Mouse (Mus musculus) heart, postnatal 14 days (tissue): ENCODE results near the gene Ercc1. TPM values are rescaled to one million over a fixed set of nuclear protein-coding genes. Genes with fewer than 3 reads are reported as not detected.

Source experiments
- DNase-seq, 2 experiments: peaks; one replicate each; pipeline ENCODE4 v3.0.0; 2021 to 2022
- intact Hi-C: fragments of 180-260 bp; cut with DNase I; formaldehyde crosslinking; loops from one replicate; pipeline ENCODE4 v1.15.1; 2025
- total RNA-seq, 2 experiments: library from RNA; stranded (reverse); gene quantifications; 2 replicates each; pipeline ENCODE4 v1.2.3; 2021

The Ercc1 gene
- total RNA-seq, 2 experiments from 2014 or later, result 41.1 to 48.0 TPM

DNA sequence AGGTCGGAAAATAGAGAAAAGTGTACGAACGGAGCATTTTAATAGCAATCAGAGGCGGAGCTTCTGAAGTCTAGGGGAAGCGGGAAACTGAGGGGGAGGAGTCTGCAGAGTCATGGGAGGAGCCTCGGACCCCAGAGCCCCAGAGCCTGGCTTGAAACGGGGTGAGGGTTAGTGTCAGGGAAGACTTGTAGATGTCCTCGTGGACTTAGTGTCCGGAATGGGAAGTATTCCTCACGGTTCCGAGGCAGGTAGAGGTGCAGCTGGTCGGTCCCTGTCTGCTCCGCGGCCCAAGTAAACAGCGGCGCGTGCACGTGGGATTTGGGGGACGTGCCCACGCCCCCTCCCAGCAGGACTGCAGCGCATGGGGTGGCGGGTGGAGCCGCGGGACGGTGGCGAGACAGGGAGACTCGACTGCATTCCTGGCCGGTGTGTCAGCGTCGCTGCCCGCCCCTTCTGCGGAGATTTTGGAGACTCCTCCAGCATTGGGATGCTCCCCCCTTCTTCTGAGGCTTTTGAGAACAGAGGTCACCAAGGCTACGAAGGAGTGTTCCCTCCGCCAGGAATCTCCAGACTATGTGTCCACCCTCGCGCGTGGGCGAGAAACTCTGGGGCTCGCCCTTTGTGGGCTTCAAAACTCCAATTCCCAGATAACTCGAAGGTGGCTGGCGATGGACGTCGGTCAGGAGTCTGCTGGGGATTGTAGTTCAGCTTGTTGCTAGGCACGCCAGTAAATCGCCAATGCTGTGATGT lies 15.5 kb downstream of the Ercc1 start:
- intact Hi-C loops, result loop anchor here (5.0 kb wide), 1 partner anchor 63 kb away; no protein-coding TSS in a partner anchor
- peak; percentile 68 to 75 for DNase-seq

DNA sequence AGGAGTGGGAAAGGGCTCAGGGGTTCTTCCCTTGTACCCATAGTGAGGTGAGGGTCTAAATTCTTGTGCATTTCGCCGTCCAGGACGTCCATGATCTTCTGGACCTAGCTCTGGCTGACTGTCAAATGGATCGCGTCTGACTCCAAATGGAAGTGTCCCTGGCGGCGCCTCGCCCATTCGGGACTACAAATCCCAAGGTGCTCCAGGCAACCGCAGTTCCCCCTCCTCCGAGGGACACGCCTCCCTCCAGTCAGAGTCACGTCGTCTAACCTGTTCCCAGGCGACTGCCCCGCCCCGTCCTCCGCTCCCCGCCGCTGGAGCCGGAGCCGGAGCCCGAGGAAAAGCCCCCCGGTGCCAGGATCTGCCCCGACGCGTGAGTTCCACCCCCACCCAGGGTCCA lies 16.4 kb downstream of the Ercc1 start:
- DNase-seq, result peak; percentile 89 to 91
- intact Hi-C loops, result loop anchor here (5.0 kb wide), 1 partner anchor 64 kb away; no protein-coding TSS in a partner anchor

GRCm38 (mm10) chr7:19361720-19362119 lies 17.1 kb downstream of the Ercc1 start:
- peak; percentile 87 to 88 for DNase-seq
- intact Hi-C loops, result loop anchor here (5.0 kb wide), 1 partner anchor 64 kb away; no protein-coding TSS in a partner anchor

GRCm38 (mm10) chr7:19362276-19362675 lies 17.7 kb downstream of the Ercc1 start:
- intact Hi-C loops, result loop anchor here (5.0 kb wide), 1 partner anchor 65 kb away; no protein-coding TSS in a partner anchor
- peak; percentile 25 to 27 for DNase-seq

DNA sequence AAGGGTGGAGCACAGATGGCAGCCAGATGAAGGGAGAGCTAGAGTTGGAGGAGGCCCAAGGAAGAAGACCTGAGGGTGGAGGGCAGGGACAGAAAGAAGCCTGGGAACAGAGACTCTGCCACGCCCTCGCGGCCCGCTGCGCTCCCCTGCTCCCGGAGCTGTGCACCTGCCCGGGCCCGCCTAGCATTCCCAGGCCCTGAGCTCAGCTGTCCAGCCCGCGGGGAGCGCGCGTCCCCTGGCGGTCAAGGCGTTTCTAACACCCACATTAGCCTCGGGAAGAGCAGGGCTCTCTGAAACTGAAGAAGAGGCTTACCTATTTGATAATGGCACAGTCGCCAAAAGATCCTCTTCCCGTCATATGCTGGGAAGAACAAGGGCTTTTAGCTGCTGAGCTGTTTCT lies 19.3 kb downstream of the Ercc1 start:
- peak; percentile 85 to 86 for DNase-seq
- intact Hi-C loops, result loop anchor here (5.0 kb wide), 1 partner anchor 67 kb away; no protein-coding TSS in a partner anchor

DNA sequence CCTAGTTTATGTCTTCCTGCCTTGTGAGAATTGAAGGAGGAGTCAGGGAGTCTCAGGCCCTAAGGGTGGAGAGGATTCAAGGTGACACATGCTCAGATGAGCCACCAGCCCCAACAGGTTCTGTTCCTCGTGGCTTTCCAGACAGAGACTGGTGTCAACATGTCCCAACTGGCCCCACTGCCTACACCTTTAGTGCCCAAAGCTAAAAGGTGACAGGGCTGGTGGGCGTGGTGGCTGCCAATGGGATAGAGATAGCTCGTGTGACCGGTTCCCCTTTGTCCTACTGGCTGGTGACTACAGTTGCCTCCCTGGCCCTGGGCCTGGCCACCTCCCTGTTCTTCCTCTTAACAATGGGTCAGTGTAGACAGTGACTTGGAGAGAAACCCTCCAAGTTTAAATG lies 20.8 kb downstream of the Ercc1 start:
- no peak for DNase-seq
- intact Hi-C loops, result no loop called here

DNA sequence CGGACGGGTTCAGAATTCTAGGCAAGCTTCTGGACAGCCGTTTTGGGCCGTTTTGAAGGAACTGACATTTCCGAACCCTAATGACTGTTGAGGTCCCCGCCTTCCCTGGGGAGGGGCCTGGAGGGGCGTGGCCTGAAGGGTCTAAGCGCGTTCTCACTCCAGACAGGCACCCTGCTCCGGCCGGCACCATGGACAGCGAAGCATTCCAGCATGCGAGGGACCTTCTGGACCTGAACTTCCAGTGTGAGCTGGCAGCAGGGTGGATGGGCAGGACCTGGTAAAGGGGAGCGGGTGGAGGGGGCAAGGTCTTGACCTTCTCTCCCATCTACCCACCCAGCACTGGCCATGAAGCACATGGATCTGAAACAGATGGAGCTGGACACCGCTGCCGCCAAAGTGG lies 23.8 kb downstream of the Ercc1 start:
- intact Hi-C loops, result no loop called here
- DNase-seq, result peak; percentile 47 to 63

GRCm38 (mm10) chr7:19369823-19370425 lies 25.3 kb downstream of the Ercc1 start:
- intact Hi-C loops, result no loop called here
- peak; percentile 69 to 76 for DNase-seq

DNA sequence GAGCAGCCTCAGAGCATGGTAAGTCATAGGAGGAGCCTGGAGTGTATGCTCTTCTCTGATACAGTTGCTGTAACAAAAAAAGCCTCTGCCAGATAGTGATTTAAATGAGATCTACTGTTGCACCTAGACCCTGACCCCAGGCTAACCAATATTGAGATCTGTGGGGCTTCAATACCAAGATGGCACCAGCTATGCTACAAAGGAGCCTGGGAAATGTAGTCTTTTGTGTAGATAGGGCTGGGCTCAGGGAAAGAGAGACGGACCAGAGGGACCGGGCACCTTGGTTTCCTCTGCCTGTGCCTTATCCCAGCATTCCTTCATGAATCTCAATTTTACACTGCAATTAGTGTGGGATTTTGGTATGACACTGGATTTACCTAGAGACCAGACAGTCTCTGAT lies 28.8 kb downstream of the Ercc1 start:
- intact Hi-C loops, result no loop called here
- DNase-seq, result no peak

GRCm38 (mm10) chr7:19375368-19375767 lies 30.8 kb downstream of the Ercc1 start:
- intact Hi-C loops, result no loop called here
- no peak for DNase-seq

- intact Hi-C loops, result no loop called here
- no peak for DNase-seq
Measured at GRCm38 (mm10) chr7:19376019-19376418, 31.4 kb downstream of the Ercc1 start.

DNA sequence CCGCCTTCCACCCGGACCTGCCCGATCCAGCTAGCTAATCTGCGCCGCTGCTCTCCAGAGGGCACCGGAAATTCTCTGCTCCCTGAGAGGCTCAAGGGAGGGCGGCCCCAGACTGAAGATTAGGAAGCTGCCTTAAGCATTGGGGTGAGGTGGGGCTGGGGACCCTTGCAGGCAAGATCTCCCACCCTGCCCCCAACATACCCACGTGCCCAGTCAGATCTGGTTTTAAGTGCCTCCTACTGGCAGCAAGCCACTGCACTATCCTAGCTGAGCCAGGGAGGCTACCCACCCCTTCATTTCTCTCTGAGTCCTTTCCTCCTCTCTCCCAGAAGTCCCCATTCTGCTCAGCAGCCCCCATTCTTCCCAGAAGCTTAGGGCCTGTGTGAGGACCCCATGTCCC lies 33.5 kb downstream of the Ercc1 start:
- intact Hi-C loops, result no loop called here
- DNase-seq, result no peak

DNA sequence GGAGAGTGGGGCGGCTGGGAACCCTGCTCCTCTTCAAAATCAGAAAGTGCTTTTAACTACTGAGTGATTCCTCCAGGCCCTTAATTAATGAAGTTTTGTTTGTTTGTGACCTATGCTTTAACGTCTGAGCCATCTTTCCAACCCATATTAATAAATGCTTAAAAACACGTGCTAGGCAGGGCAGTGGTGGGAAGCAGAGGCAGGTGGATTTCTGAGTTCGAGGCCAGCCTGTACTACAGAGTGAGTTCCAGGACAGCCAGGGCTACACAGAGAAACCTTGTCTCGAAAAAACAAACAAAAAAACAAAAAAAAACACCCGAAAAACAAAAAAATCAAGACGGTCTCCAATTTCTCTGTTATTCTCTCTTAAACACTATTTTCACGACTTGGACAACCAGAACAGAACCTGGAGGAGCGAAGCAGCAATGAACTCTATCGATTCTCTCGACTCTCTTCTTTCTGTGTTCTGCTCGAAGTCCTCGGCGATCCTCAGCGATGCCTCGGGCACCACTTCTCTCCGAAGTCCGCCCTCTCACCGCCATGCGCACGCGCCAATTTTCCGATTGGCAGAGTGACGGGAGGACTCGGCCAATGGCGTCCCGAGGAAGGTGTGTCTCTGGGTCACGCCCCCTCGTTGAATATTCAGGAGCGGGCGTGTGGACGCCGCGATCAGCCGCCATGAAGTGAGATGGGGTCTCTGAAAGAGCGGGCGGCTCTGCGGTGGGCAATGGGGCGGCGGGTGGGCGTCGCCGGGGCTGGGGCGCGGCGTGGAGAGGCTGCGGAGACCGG lies 37.0 kb downstream of the Ercc1 start, which contains the start of gene Ercc2:
Gene Ercc2 (plus strand): TSS at position 634 of the 789 bp plus-strand sequence.
- peak; percentile 99 for DNase-seq
- intact Hi-C loops, result no loop called here

DNA sequence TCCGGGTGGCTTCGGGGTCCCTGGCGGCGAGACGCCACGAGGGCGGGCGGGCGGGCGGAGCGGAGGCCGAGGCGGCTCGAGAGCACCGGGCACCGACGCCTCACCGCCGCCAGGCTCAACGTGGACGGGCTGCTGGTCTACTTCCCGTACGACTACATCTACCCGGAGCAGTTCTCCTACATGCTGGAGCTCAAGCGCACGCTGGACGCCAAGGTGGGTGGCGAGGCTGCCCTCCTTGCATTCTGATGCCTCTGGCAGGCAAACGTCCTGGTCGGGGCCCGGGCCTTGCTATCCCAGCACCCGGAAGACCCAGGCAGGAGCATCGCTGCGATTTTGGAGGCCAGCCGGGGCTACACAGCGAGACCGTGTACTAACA lies 37.6 kb downstream of the Ercc1 start:
- intact Hi-C loops, result no loop called here
- DNase-seq, result peak in 1 of 2 experiments; percentile 42

GRCm38 (mm10) chr7:19383708-19384107 lies 39.1 kb downstream of the Ercc1 start:
- DNase-seq, result no peak

DNA sequence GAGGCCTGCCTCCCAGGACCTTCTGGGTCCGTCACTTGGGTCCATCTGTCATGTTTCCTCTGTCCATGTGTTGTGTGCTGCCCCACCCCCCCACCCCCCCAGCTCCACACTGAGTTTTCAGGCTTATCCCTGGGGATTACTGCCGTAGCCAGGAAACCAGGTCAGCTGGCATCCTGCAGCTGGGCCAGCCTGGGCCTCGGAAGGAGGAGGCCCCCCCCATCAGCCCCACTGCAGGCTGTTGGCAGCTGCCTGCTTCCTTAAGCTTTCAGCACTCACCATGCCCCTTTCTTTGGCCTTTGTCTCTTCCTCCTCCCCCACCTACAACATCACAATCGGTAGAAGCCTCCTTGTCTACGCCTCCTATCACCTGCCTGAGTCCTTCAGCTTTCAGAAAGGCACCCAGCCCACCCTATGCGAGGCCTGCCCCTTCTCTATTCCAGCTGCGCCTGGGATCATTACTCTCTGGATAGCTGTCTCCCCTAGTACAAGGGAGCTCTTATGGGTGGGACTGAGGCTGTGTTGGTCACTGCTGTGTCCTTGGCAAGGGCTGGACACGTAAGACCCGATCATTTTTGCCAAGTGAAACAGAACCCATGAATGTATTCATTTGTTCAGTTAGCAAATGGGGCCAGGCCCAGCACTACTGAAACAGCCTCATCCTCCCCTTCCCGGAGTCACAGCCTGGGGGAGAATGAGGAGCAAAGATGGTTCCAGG lies 44.3 kb downstream of the Ercc1 start:
- intact Hi-C loops, result no loop called here
- no peak for DNase-seq

More at GRCm38 (mm10) chr7:19383708-19384107, 39.1 kb downstream of the Ercc1 start:
- intact Hi-C loops, result no loop called here

- DNase-seq, result no peak
- intact Hi-C loops, result no loop called here
Measured at GRCm38 (mm10) chr7:19394484-19394883, 49.9 kb downstream of the Ercc1 start.

GRCm38 (mm10) chr7:19399496-19400280 lies 55.1 kb downstream of the Ercc1 start:
- DNase-seq, result peak; percentile 39 to 48
- intact Hi-C loops, result loop anchor here (10.0 kb wide), 1 partner anchor 305 kb away; no protein-coding TSS in a partner anchor

DNA sequence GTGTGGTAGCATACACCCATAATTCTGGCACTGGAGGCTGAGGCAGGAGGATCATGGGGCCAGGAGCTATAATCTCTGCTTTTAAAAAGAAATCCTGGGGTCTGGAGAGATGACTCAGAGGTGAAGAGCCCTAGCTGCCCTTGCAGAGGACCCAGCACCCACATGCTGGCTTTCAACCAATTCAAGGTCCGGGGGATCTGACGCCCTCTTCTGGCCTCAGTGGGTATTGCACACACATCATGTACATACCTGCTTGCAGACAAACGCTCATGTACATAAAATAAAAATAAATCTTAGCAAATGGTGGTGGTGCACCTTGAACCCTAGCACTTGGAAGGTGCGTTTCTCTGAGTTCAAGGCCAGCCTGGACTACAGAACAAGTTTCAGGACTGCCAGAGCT lies 56.4 kb downstream of the Ercc1 start:
- intact Hi-C loops, result loop anchor here (10.0 kb wide), 1 partner anchor 304 kb away; no protein-coding TSS in a partner anchor
- no peak for DNase-seq
